Comparison of ENCODE assay signal across 14 mouse cellular contexts in genomic region chr16:82470736-82471387, GRCm38 (mm10).
"Had no signal": no experiment of that assay in that cellular context is flagged by ENCODE, and none has a peak within 500 bp of the region (broad histone marks: within the 10 kb centered on the region; RNA-seq: fewer than 3 reads in every experiment).

No protein-coding gene starts in this region.

- H3K4me3 ChIP-seq: kidney, embryonic 15.5 days; limb, embryonic 15.5 days; liver, embryonic 12.5 days; myocyte; neural tube, embryonic 15.5 days; stomach, embryonic 15.5 days had no signal

- ATAC-seq: liver, embryonic 12.5 days had no signal

- H3K36me3 ChIP-seq: kidney, embryonic 15.5 days; limb, embryonic 15.5 days; liver, embryonic 12.5 days; neural tube, embryonic 15.5 days; stomach, embryonic 15.5 days had no signal

- H3K27me3 ChIP-seq: kidney, embryonic 15.5 days; limb, embryonic 15.5 days; liver, embryonic 12.5 days; neural tube, embryonic 15.5 days; stomach, embryonic 15.5 days had no signal

- H3K9me3 ChIP-seq: kidney, embryonic 15.5 days; limb, embryonic 15.5 days; liver, embryonic 12.5 days; neural tube, embryonic 15.5 days; stomach, embryonic 15.5 days had no signal

- H3K9ac ChIP-seq: kidney, embryonic 15.5 days; limb, embryonic 15.5 days; liver, embryonic 12.5 days; lung, embryonic 14.5 days; neural tube, embryonic 15.5 days; stomach, embryonic 15.5 days had no signal

- DNase-seq: kidney, adult 2 months; kidney, postnatal 14 days; layer of hippocampus, postnatal 36 days; lung, embryonic 14.5 days; lung, postnatal 10 days; lung, postnatal 4 days; thymus, adult 2 months; thymus, postnatal 25 days had no signal

- H3K27ac ChIP-seq: kidney, embryonic 15.5 days; limb, embryonic 15.5 days; liver, embryonic 12.5 days; neural tube, embryonic 15.5 days; stomach, embryonic 15.5 days had no signal

- H3K4me2 ChIP-seq: kidney, embryonic 15.5 days; limb, embryonic 15.5 days; liver, embryonic 12.5 days; lung, embryonic 14.5 days; neural tube, embryonic 15.5 days; stomach, embryonic 15.5 days had no signal

- H3K4me1 ChIP-seq: kidney, embryonic 15.5 days; limb, embryonic 15.5 days; liver, embryonic 12.5 days; neural tube, embryonic 15.5 days; stomach, embryonic 15.5 days had no signal
